Mouse (Mus musculus): Measurements from ENCODE around the gene Ndufb4.

- TF ChIP-seq POLR2A (IDR thresholded peaks at IDR 0.05; ENCODE audit: extremely low read depth, insufficient read depth, low read length) (no peak), CTCF (IDR thresholded peaks at IDR 0.05; ENCODE audit: extremely low read depth, insufficient read depth, low read length) (no peak)
These were observed 38.1 kb downstream of the Ndufb4 start for GRCm38 (mm10) chr16:37616104-37616503.

All from cortical plate, adult 2 months (tissue).